Mouse (Mus musculus): ENCODE data around the gene Nmi.
A peak's percentile ranks its signal among the peaks of the same experiment; 100 is the strongest.

Gene Nmi

DNA sequence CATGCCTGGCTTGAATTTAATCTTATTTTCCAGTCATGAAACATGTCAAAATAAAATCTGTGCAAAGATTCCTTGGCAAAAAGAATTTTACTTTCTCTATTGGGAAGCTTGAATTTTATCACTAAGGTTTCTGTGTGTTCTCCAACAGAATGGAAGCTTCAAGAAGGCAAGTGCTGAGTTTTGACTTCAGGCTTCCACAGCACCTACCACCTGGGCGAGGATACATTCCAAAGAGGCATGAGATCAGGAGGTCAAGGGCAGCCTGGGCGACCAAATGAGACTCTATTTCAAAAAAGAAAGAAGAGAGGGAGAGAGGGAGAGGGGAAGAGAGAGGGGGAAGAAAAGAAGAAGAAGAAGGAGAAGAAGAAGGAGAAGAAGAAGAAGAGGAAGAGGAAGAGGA is 27.5 kb downstream of the Nmi start:
- no peak for DNase-seq (ENCODE audit: inconsistent age in 2 of 2, low spot score in 1 of 2)

DNA sequence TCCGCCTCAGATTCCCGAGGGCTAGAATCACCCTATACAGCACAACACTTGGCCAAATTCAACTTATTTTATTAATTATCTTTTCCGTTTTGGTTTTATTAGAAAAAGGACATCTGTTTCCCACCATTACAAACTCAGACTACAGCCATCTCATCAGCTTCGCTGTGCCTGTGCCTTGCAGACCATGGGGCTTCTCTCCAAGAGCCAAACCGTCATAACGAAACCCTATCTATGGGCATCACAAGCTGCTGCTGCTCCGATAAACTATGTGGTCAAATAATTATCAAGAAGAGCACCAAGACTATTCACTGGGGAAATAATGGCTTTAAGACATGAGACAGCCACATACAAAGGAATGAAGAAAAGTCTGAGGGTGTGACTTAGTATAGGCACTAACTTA is 31.5 kb downstream of the Nmi start:
- DNase-seq (ENCODE audit: inconsistent age in 2 of 2, low spot score in 1 of 2): no peak

DNA sequence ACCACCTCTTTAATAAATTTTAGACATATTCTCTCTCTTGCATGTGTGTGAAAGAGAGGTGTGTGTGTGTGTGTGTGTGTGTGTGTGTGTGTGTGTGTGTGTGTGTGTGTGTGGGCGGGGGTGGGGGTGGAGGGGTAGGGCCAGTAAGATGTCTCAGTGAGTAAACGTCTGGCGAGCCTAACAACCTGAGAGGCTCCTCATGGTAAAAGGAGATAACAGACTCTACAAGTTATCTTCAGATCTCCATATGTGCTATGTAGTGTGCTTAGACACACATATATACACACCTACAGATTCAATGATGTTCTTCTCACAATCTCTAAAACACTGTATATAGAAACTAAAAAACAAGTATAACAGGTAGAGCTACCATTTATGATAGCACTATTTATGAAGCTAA is 34.5 kb downstream of the Nmi start:
- DNase-seq (ENCODE audit: inconsistent age in 2 of 2, low spot score in 1 of 2): no peak

DNA sequence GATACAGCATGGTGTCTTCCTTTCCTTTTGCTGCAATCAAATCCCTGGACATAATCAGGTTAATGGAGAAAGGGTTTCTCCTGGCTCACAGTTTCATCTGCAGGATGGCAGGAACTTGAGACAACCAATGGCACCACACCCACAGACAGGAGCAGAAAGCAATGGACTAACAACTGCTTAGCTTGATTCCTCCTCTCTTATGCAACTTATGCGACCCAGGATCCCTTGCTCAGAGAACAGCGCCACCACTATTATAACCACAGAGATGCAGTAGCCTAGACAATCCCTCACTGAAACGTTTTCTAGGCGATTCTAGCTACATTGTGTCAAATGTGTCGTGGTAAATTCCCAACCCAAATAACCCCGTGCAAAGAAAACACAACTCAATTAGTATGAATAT is 36.3 kb downstream of the Nmi start:
- DNase-seq (ENCODE audit: inconsistent age in 2 of 2, low spot score in 1 of 2): no peak

DNA sequence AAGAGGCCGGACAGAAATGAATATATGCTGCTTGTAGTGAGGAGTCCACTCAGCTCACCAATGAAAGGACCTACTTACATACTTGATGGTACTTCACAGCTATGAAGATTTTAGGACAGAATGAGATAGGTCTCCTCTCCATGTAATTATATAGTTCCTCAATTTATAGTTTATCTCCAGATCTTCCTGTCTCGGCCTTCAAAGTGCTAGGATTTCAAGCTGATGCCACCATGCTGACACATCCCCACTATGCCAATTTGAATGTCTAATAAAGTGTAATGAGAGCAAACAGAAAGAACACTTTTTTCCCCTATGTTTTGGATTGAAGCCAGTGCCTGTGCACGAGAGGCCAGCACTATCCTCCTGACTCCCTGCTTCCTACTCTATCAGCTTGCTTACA is 36.7 kb downstream of the Nmi start:
- DNase-seq (ENCODE audit: inconsistent age in 2 of 2, low spot score in 1 of 2): no peak

DNA sequence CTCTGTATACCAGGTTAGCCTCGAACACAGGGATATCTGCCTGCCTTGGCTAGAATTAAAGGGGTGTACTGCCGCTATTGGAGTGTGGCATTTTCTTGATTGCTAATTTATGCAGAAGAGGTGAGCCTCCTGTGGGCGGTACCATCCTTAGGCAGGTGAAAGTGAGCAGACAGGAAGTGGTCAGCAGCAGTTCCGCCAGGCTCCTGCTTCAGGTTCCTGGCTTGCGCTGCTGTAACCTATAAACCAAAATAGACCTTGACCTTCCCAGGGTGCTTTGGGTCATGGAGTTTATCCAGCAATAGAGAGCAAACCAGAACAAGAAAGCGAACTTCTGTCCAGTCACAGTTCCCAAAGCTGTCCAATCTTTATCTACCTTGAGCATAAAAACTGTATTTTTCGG is 37.4 kb downstream of the Nmi start:
- DNase-seq (ENCODE audit: inconsistent age in 2 of 2, low spot score in 1 of 2): no peak

DNA sequence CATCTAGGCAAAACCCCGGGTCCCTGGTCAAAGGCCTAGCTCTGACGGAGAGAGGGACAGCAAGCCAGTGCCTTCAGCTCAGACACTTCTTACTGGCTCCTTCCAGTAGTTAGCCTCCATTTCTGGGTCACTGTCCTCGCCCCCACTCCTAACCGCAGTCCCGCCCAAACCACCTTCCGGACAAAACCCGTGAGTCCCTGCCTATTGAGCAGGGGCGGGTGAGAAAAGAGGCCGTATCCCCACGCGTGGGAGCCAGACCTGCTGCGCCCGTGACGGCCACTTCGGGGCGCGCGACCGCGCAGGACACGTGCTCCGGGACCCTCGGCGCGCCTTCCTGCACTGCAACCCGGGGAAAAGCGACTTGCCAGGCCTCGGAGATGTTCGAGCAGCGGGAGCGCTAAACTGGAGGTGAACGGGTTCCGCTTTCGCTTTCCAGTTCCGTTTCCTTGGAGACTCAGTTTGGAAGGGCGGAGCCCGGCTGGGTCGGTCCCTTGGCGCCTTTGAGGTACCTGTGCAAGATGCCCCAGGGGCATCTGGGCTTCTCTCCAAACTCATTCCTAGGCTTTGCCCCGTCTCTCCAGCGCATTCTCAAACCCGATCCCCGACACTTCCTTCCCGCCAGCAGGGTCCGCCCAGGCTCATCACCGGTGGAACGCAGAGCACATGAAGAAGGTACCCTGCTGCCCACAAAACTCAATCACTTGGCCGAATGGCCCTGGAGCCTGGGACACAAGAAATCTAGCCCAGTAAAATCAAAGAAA is 38.5 kb downstream of the Nmi start, which contains the start of gene Rbm43:
TSS of gene Rbm43 (minus strand) at position 590 of the 761 bp plus-strand sequence.
- DNase-seq (ENCODE audit: inconsistent age in 2 of 2, low spot score in 1 of 2): peak; percentile 81 to 94

DNA sequence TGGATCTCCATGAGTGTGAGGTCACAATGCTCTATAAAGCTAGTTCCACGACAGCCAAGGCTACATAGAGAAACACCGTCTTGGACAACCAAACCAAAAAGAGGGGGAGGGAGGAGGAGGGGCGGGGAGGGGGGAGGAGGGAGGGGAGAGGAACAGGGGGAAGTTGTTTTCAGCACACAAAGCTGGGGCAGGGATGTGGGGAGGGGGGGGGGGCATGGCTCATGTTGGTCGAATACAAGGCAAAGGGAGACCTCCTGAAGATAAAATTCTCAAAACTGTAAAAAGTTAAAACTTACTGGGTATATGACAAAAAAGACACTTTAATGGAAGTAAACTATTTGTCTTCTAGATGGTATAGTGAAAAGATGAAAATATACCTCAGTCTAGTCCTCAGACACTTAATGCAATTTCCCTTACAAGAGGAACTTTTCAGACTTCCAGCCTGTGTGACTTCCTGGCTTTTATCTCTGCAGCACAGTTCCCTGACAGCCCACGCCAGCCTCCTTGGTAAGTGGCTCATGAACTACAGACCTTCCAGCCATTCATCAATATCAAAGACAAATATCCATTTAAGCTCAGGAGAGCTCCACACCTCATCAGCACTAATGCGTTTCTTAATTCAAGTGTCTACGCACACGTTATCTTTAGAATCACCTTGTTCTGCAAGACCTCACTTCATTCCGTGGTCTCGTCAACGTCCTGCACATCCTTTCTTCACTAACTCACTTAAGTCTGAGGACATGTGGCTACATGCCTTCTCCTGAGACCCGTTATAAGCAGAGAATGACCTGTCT is 39.8 kb downstream of the Nmi start:
- DNase-seq (ENCODE audit: inconsistent age in 2 of 2, low spot score in 1 of 2): peak in 1 of 2 experiments; percentile 66

DNA sequence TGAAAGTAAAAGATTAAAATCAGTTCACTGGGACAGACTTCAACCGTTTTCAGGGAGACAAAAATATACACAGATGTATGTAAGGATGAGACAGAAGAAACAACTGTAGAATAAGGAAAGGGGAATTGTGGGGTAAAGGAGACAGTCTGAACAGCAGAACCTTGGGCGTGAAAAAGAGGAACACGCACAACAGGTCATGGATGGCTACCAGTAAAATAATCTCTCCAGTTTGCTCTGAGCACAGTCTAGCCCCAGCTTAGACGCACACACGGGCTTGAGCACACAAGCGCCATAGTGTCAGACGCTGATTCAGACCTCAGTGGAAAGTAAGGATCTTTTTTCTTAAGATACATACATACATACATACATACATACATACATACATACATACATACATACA is 42.1 kb downstream of the Nmi start:
- no peak for DNase-seq (ENCODE audit: inconsistent age in 2 of 2, low spot score in 1 of 2)

DNA sequence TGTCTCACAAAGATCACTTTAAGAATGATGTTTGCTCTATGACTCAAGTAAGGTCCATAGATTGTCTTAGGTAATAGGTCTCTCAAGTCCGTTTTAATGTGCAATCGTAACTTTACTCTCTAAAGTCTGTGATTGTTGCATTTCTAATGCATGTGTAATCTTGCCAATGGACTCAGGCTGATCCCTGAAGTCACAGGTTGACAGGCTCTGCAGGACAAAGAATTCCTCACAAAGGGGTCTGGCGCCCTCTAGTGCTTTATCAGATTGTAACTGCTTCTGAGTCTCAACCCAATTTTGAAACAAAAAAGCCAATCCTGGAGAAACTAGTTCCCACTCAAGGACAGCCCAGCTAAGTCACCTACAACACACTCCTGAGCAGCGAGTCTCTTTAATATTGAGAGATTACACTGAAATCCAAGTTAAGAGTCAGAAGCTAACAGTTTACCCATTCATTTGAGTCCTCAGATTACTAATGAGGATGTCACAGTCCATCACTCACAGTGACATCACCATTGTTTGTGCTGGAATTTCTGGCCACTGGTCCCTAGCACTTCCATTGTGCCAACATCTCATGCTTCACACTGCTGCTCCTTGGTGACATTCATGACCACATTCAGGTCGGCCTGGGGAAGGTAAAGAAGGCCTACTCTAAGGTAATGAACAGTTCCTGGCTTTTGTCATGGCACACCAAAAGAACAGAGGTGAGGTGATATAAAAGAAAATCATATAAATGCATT is 58.2 kb downstream of the Nmi start:
- peak; percentile 77 to 94 for DNase-seq (ENCODE audit: inconsistent age in 2 of 2, low spot score in 1 of 2)

DNA sequence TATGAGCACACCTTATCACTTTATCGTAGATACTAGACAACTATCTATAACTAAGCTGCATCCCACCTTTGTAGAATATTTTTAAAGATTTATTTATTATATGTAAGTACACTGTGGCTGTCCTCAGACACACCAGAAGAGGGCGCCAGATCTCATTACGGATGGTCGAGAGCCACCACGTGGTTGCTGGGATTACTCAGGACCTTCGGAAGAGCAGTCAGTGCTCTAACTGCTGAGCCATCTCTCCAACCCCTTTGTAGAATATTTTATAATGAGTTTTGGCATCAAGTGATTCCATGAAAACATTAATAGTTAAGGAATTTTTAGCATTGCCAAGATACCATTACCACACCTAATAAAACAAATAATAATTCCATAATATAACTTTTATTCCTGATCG is 58.8 kb downstream of the Nmi start:
- DNase-seq (ENCODE audit: inconsistent age in 2 of 2, low spot score in 1 of 2): no peak

DNA sequence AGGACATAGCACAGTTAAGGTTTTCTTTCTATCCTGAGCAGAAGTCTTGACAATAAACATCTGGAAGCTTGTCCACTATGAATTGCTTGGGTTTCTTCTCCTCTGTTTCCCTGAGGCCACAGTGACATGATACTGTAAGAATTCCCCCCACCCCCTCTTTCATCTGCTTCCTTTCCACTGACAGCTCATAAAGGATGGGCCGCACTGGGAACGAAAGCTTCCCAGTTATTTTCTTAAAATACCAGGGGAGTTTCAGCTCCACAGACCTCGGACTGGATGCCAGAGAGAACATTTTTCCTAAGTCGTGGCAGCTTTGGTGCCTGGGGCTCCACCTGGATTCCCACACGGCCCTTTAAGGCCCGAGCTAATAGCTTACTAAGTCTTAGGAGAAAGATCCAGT is 60.6 kb downstream of the Nmi start:
- DNase-seq (ENCODE audit: inconsistent age in 2 of 2, low spot score in 1 of 2): no peak

DNA sequence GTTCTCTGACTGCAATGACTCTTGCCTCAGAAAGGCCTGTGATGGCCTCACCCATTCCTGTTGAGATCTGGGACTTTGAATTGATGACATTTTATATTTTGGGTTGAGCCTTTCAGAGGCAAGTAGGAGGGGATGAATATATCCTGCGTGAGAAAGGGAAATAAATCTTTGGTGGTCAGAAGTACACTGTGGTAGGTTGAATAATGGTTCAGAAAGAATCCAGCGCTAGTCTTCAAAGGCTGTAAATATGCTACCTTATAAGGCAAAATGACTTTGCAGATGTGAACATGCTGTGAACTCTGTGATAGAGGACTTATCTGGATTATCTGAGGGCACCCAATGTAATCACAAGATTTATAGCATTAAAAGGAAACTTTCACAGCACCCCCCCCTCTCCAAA is 61.4 kb downstream of the Nmi start:
- no peak for DNase-seq (ENCODE audit: inconsistent age in 2 of 2, low spot score in 1 of 2)

DNA sequence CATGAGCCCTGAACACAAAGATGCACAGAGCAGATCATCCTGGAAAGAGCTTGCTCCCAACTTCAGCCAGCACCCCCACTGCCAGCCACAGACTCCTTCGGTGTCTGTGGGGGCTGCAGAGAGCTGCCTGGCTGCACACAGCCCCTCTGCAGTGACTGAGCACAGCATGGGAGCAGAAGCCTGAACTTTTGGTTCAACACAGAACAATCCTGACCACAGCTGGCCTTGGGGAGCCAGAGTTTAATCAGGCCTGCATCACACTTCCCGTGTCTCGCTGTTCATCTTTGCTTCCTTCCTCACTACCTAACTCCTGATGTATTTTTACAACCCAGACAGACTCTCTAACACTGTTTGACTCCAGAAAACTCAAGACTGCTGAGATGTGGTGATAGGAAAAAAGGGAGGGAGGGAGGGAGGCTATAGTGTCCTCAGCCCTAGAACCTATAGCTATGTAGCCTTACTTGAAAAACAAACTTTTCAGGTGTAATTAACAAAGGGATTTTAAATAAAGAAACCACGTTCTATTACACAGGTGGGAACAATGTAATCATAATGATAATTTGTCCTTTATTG is 65.7 kb downstream of the Nmi start:
- no peak for DNase-seq (ENCODE audit: inconsistent age in 2 of 2, low spot score in 1 of 2)

DNA sequence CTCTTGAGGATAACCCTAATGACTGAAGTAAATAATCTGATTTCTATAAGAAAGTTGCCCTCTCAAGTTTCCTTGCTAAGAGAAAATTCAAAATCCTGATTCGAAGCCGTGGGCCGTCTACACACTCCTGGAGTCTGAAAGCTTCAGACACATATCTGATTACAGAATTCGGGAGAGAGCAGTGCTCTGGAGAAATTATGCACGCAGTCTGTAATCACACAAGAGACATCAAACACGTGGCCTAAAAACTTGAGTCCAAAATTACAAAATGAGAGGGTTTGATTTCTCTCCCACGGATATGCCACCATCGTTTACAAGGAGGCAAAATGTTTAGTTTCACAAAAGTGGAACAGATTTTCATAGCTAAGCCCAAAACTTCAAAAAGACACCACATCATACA is 67.7 kb downstream of the Nmi start:
- DNase-seq (ENCODE audit: inconsistent age in 2 of 2, low spot score in 1 of 2): no peak
